Mouse (Mus musculus) splenic B cell, adult 2 months (primary cell): ENCODE data around the gene Gm20708.

Experiments
- DNase-seq: peaks from one replicate; pipeline ENCODE4 v3.0.0-alpha.2; 2011; ENCODE audit warnings: low read depth, low spot score
- H3K27me3 ChIP-seq: 2 replicates; pipeline ENCODE4 v1.6.1; 2012; ENCODE audit warnings: mild to moderate bottlenecking, low read length, moderate library complexity, mixed read lengths; ENCODE audit not compliant: control insufficient read depth, poor library complexity, insufficient read depth, severe bottlenecking
- H3K36me3 ChIP-seq: 2 replicates; pipeline ENCODE4 v1.6.1; 2012; ENCODE audit warnings: mild to moderate bottlenecking, low read length, moderate library complexity, mixed read lengths; ENCODE audit not compliant: control insufficient read depth, poor library complexity, insufficient read depth, severe bottlenecking

Gene Gm20708

GRCm38 (mm10) chr11:117809407-117810311, at the start of gene Gm20708, which contains the start of gene Syngr2:
TSS of gene Gm20708 (plus strand) at chr11:117809668.
TSS of gene Syngr2 (plus strand) at chr11:117809668.
- DNase-seq = peak; percentile 73
- no peaks in the 10 kb centered on the region for H3K27me3 ChIP-seq

DNA sequence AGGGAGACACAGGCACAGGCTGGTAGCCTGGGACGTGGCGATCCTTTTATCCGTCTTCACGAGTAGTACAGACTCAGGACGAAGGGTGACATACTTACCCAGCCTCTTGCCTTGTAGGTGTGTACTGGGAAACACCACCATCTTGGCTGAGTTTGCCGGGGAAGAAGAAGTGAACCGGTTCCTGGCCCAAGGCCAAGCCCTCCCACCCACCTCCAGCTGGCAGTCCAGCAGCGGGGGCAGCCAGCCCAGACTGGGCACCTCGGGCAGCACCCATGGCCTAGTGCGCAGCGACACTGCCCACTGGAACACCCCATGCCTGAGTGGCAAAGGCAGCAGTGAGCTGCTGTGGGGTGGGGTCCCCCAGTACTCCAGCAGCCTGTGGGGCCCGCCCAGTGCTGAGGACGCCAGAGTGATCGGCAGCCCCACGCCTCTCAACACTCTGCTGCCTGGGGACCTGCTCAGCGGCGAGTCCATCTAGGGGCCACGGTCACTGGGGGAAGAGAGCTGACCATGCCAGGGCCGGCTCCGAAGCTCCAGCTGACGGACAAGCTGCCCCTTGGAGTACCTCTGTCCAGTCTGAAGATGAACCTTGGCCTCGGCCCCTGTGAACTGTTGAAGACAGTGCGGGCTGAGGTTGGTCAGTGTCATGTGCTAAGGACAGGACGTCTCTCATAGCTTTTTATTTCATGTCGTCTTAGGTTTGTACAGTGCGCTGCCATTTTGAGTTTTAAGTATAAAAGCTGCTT, 48.9 kb upstream of the Gm20708 start:
- no peak for DNase-seq
- no peaks in the 10 kb centered on the region for H3K27me3 ChIP-seq

More at GRCm38 (mm10) chr11:117809407-117810311, at the start of gene Gm20708, which contains the start of gene Syngr2:
- peaks cover 6% of the 10 kb centered on the region for H3K36me3 ChIP-seq

GRCm38 (mm10) chr11:117761801-117762200, 47.7 kb upstream of the Gm20708 start:
- Histone ChIP-seq H3K36me3 (peaks cover 6% of the 10 kb centered on the region), H3K27me3 (no peaks in the 10 kb centered on the region)
- no peak for DNase-seq

More for the DNA sequence above, 48.9 kb upstream of the Gm20708 start:
- H3K36me3 ChIP-seq = peaks cover 5% of the 10 kb centered on the region

DNA sequence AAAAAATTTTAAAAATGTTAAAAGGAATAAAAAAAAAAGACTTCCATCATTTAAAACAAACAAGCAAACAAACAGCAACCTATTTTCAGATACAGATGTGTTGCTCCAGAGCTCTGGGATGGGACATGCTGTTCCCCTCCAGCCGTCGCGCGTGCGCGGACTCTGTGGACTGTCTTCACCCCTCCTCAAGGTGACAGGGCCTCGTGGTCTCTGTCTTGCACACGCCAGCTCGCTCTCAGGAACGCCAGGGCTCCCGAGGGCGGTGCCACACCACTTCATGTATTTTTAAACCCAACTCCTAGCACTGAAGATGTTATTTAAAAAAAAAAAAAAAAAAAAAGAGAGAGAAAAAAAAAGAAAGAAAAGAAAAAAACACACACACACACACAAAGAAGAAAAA, 47.2 kb upstream of the Gm20708 start:
- no peak for DNase-seq
- H3K27me3 ChIP-seq = no peaks in the 10 kb centered on the region
- H3K36me3 ChIP-seq = peaks cover 6% of the 10 kb centered on the region

- Histone ChIP-seq H3K27me3 (no peaks in the 10 kb centered on the region), H3K36me3 (peaks cover 13% of the 10 kb centered on the region)
- no peak for DNase-seq
These were observed 45.1 kb upstream of the Gm20708 start for GRCm38 (mm10) chr11:117764319-117764718.

GRCm38 (mm10) chr11:117765361-117765760, 44.1 kb upstream of the Gm20708 start:
- no peak for DNase-seq
- H3K27me3 ChIP-seq = no peaks in the 10 kb centered on the region

DNA sequence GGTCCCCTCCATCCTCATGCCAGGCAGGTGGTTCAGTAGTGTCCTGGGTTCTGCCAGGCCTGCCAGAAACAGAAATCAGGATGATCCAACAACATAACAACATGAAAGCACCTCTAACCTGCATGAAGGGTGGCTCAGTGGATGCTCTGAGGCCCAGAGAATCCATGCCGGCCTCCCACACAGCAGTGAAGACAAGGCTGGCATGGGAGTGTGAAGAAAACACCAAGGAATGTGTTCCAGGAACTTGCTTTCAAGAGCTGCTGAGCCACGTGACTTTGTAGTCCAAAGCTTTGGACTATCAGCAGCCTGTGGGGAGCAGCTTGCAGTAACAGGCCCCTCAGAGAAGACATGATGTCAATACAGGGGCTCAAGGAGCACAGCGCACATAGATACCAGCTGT, 43.2 kb upstream of the Gm20708 start:
- Histone ChIP-seq H3K27me3 (no peaks in the 10 kb centered on the region), H3K36me3 (peaks cover 11% of the 10 kb centered on the region)
- no peak for DNase-seq

More at GRCm38 (mm10) chr11:117765361-117765760, 44.1 kb upstream of the Gm20708 start:
- peaks cover 13% of the 10 kb centered on the region for H3K36me3 ChIP-seq

DNA sequence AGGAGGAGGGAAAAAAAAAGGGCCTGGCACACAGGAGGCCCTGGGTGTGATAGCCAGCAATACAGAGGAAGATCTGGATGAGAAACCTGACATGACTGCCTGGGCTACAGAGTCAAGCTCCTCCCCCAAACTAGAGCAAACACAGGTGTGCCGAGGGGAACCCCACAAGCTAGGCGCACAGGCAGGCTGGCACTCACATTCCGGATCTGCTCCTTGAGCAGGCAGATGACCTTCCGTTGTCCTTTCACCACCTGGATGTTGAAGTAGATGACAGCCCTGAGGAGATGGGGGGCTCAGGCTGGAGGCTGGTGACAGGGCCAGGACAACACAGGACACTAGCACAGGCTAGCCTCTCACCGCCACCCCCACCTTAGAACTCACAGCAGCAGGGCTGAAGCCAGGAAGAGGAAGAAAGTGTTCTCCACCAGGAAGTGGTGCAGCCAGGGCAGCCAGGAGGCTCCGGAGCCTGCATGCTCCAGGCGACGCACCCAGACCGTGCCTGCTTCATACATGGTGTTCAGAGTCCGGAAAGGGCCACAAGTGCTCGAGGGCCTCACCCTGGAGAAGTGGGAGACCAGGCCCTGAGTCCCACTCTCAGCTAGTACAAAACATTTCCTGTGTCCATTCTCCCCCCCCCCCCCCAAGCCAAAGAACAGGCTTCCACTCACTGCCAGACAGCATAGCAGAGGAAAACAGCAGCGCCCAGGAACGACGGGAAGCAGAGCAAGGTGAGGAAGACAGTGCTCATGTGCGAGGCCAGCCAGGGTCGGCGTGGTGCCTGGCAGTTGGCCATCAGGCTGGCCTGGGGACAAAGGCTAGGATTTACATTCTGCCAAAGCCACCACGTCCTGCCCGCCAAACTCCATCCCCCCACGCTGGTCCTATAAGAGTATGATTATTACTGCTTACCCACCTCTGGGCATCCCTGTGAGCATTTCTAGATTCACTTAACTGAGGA, 40.5 kb upstream of the Gm20708 start:
- peaks cover 15% of the 10 kb centered on the region for H3K36me3 ChIP-seq

GRCm38 (mm10) chr11:117769683-117770047, 39.8 kb upstream of the Gm20708 start:
- DNase-seq = no peak
- no peaks in the 10 kb centered on the region for H3K27me3 ChIP-seq
- peaks cover 15% of the 10 kb centered on the region for H3K36me3 ChIP-seq

More for the DNA sequence above, 40.5 kb upstream of the Gm20708 start:
- no peak for DNase-seq
- no peaks in the 10 kb centered on the region for H3K27me3 ChIP-seq

GRCm38 (mm10) chr11:117770407-117770806, 39.1 kb upstream of the Gm20708 start:
- H3K27me3 ChIP-seq = no peaks in the 10 kb centered on the region
- DNase-seq = no peak
- peaks cover 17% of the 10 kb centered on the region for H3K36me3 ChIP-seq

DNA sequence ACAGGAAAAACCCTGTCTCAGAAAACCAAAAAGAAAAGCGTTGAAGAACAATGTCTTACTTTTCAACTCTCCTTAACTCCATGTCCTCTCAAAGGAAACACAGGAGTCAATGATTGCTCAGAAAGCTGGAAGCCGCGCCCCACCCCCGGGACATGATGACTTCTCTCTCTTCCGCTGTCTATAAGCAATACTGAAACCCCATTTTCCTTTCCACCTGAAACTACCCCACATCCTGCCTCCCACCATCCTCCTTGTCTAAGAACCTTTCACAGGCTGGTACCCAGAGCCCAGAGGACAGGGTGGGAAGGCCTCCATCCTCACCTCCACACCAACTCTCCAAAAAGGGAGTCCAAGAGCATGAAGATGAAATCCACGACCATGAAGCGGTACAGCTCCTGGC, 37.1 kb upstream of the Gm20708 start:
- H3K27me3 ChIP-seq = no peaks in the 10 kb centered on the region
- peaks cover 15% of the 10 kb centered on the region for H3K36me3 ChIP-seq
- DNase-seq = no peak

- no peak for DNase-seq
- H3K36me3 ChIP-seq = peaks cover 12% of the 10 kb centered on the region
- no peaks in the 10 kb centered on the region for H3K27me3 ChIP-seq
These were observed 34.5 kb upstream of the Gm20708 start for GRCm38 (mm10) chr11:117774925-117775324.

- H3K27me3 ChIP-seq = no peaks in the 10 kb centered on the region
- no peak for DNase-seq
- H3K36me3 ChIP-seq = peaks cover 12% of the 10 kb centered on the region
These were observed 33.9 kb upstream of the Gm20708 start for GRCm38 (mm10) chr11:117775540-117775939.
